Mouse (Mus musculus) limb, embryonic 11.5 days (tissue): ENCODE data around the gene Fry. TPM values are rescaled to one million over a fixed set of nuclear protein-coding genes. Genes with fewer than 3 reads are reported as not detected.
A peak's percentile ranks its signal among the peaks of the same experiment; 100 is the strongest.

ENCODE experiments used
- ATAC-seq: fragments of 200-750 bp; cut with Nextera tagmentation; 2 replicates; pipeline ENCODE4 v1.8.0; 2017; ENCODE audit warnings: low read depth; ENCODE audit not compliant: insufficient number of reproducible peaks, low FRiP score, low TSS enrichment
- DNase-seq: peaks from one replicate; pipeline ENCODE4 v3.0.0-alpha.2; 2015; ENCODE audit warnings: low spot score
- H3K27ac ChIP-seq: fragments of 300-500 bp; sonication (generic); replicated peaks from 2 replicates; pipeline ENCODE4 v1.5.1; 2014; ENCODE audit warnings: low read depth, mild to moderate bottlenecking, low read length
- H3K27me3 ChIP-seq: fragments of 300-500 bp; sonication (generic); 2 replicates; pipeline ENCODE4 v1.6.1; 2014; ENCODE audit warnings: mild to moderate bottlenecking, low read length, mixed read lengths; ENCODE audit not compliant: control insufficient read depth, insufficient read depth
- H3K36me3 ChIP-seq: fragments of 300-500 bp; sonication (generic); 2 replicates; pipeline ENCODE4 v1.6.1; 2014; ENCODE audit warnings: mild to moderate bottlenecking, low read length, moderate library complexity, mixed read lengths; ENCODE audit not compliant: control insufficient read depth, insufficient read depth
- H3K4me1 ChIP-seq: fragments of 300-500 bp; sonication (generic); 2 replicates; pipeline ENCODE4 v1.6.1; 2014; ENCODE audit warnings: low read length, mixed read lengths; ENCODE audit not compliant: control insufficient read depth, insufficient read depth
- H3K4me2 ChIP-seq: fragments of 300-500 bp; sonication (generic); 2 replicates; pipeline ENCODE4 v1.6.1; 2014; ENCODE audit warnings: low read depth, mild to moderate bottlenecking, moderate library complexity; ENCODE audit not compliant: severe bottlenecking
- H3K4me3 ChIP-seq: fragments of 300-500 bp; sonication (generic); 2 replicates; pipeline ENCODE4 v1.5.1; 2014; ENCODE audit warnings: low read depth, low read length
- H3K9ac ChIP-seq: fragments of 300-500 bp; sonication (generic); 2 replicates; pipeline ENCODE4 v1.6.1; 2014; ENCODE audit warnings: mild to moderate bottlenecking, low read length
- H3K9me3 ChIP-seq: fragments of 300-500 bp; sonication (generic); 2 replicates; pipeline ENCODE4 v1.6.1; 2016; ENCODE audit warnings: low read length; ENCODE audit not compliant: control insufficient read depth
- WGBS: fragments of 180-500 bp; shearing (Covaris S2); extraction: QIAGEN DNeasy Blood & Tissue Kit; methylation state at CpG from one replicate; pipeline ENCODE4 v1.1.7; 2014; 5-methylcytosine and 5-hydroxymethylcytosine counted together
- polyA plus RNA-seq: library from polyadenylated mRNA; unstranded; fragments of >200 nt; fragmentation: Nextera tagmentation; extraction: Ambion mirVana; gene quantifications from 2 replicates; pipeline ENCODE4 v1.2.1, GENCODE M21; 2014

The Fry gene
- polyA plus RNA-seq, 1 experiment from 2014 or later = 5.2 TPM

- DNase-seq (peak; percentile 46), ATAC-seq (no peak)
- Histone ChIP-seq H3K27me3 (no peaks in the 10 kb centered on the region), H3K4me2 (no peak overlapping the region), H3K9me3 (no peaks in the 10 kb centered on the region), H3K27ac (no peak overlapping the region), H3K4me3 (no peak overlapping the region), H3K36me3 (no peaks in the 10 kb centered on the region), H3K4me1 (no peaks in the 10 kb centered on the region), H3K9ac (no peak overlapping the region)
- WGBS = 44% methylated on average over 6 of the region's 6 CpGs
Observed at GRCm38 (mm10) chr5:150495792-150496191, 377.3 kb downstream of the Fry start.

GRCm38 (mm10) chr5:150510451-150511225, 392.2 kb downstream of the Fry start:
- ATAC-seq = no peak
- 85% methylated on average over 6 of the region's 6 CpGs for WGBS
- no peaks in the 10 kb centered on the region for H3K9me3 ChIP-seq

DNA sequence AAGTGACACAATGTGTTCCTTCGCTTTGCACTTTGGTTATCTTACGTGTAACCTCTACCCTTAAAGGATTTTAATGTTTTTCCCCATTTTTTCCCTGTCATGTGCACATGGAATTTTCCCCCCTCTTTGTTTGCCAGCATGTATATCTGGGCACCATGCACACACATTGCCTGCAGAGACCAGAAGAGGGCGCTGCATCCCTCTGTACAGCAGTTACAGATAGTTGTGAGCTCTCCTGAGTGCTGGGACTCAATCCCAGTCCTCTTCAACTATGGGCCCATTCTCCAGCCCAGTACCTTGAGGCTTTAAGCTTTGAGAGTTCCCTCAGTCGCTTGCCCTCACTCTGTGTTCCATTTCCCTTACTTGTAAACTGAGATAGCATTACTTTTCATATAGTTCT, 394.8 kb downstream of the Fry start:
- no peak overlapping the region for H3K27ac ChIP-seq
- 82% methylated on average over 4 of the region's 4 CpGs for WGBS
- no peak overlapping the region for H3K9ac ChIP-seq
- no peaks in the 10 kb centered on the region for H3K4me1 ChIP-seq
- no peaks in the 10 kb centered on the region for H3K9me3 ChIP-seq
- no peaks in the 10 kb centered on the region for H3K27me3 ChIP-seq
- no peaks in the 10 kb centered on the region for H3K36me3 ChIP-seq
- DNase-seq = no peak
- no peak overlapping the region for H3K4me3 ChIP-seq
- no peak overlapping the region for H3K4me2 ChIP-seq
- no peak for ATAC-seq

More at GRCm38 (mm10) chr5:150510451-150511225, 392.2 kb downstream of the Fry start:
- Histone ChIP-seq H3K36me3 (no peaks in the 10 kb centered on the region), H3K27me3 (no peaks in the 10 kb centered on the region), H3K27ac (no peak overlapping the region), H3K4me3 (no peak overlapping the region), H3K9ac (no peak overlapping the region), H3K4me1 (no peaks in the 10 kb centered on the region), H3K4me2 (no peak overlapping the region)
- no peak for DNase-seq

DNA sequence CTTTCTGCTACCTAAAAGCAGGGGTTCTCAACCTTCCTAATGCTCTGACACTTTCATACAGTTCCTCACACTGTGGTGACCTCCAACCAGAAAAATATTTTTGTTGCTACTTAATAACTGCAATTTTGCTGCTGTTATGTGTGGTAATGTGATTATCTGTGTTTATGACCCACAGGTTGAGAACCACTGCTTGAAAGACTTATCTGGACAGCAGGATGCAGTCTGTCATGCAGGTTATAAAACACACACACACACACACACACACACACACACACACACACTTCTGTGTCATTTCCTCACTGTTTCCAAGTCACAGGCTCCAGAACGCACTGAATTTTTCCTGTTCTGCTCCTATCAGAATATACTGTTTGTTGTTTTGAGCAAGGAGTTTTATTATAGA, 395.6 kb downstream of the Fry start:
- no peak overlapping the region for H3K4me3 ChIP-seq

GRCm38 (mm10) chr5:150518064-150518463, 399.6 kb downstream of the Fry start, which contains the start of gene Zar1l:
Zar1l (minus strand) TSS chr5:150518164.
- ATAC-seq (no peak), DNase-seq (no peak)
- no peaks in the 10 kb centered on the region for H3K4me1 ChIP-seq
- H3K9me3 ChIP-seq = no peaks in the 10 kb centered on the region
- no peak within 1 kb of the TSS for H3K4me2 ChIP-seq
- no peak within 1 kb of the TSS for H3K9ac ChIP-seq
- H3K4me3 ChIP-seq = no peak within 1 kb of the TSS
- 40% methylated on average over 4 of the region's 4 CpGs for WGBS
- no peak within 1 kb of the TSS for H3K27ac ChIP-seq
- no peaks in the 10 kb centered on the region for H3K27me3 ChIP-seq
- no peaks in the 10 kb centered on the region for H3K36me3 ChIP-seq

More for the DNA sequence above, 395.6 kb downstream of the Fry start:
- no peak for ATAC-seq
- Histone ChIP-seq H3K36me3 (no peaks in the 10 kb centered on the region), H3K27ac (no peak overlapping the region), H3K27me3 (no peaks in the 10 kb centered on the region), H3K4me2 (no peak overlapping the region), H3K4me1 (no peaks in the 10 kb centered on the region), H3K9me3 (no peaks in the 10 kb centered on the region), H3K9ac (no peak overlapping the region)
- DNase-seq = no peak
- 82% methylated on average over 1 of the region's 1 CpGs for WGBS

DNA sequence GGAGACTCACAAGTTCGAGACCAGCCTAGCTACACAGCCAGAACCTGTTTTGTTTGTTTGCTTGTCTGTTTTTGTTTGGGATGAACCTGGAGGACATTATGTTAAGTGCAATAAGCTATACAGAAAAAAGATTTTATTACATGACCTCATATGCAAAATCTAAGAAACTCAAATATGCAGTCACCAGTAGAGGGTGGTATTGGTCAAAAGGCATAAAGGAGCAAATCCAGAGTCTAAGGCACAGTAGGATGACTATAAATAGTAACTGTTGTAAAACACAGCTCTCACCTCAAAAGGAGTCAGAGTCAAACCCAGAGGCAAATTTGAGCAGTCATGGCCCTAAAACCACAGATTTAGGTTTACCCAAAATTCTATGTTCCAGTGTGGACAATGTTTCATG, 401.1 kb downstream of the Fry start:
- Histone ChIP-seq H3K36me3 (no peaks in the 10 kb centered on the region), H3K9me3 (no peaks in the 10 kb centered on the region), H3K27ac (no peak overlapping the region), H3K4me1 (peaks cover 5% of the 10 kb centered on the region; the same call in 1 of the 2 replicates), H3K9ac (no peak overlapping the region), H3K4me2 (no peak overlapping the region), H3K4me3 (no peak overlapping the region), H3K27me3 (no peaks in the 10 kb centered on the region)
- ATAC-seq = no peak
- WGBS = 84% methylated on average over 1 of the region's 1 CpGs
- no peak for DNase-seq

- H3K9me3 ChIP-seq = no peaks in the 10 kb centered on the region
- H3K4me2 ChIP-seq = peak within 1 kb of the TSS; percentile 60
- H3K9ac ChIP-seq = peak within 1 kb of the TSS; percentile 85
- DNase-seq (peak; percentile 97), ATAC-seq (peak; percentile 93)
- peak within 1 kb of the TSS; percentile 66 for H3K4me3 ChIP-seq
- peak within 1 kb of the TSS; percentile 68; the same call in 1 of the 2 replicates for H3K27ac ChIP-seq
- 6% methylated on average over 63 of the region's 63 CpGs for WGBS
- H3K4me1 ChIP-seq = peaks cover 5% of the 10 kb centered on the region; the same call in 1 of the 2 replicates
- H3K36me3 ChIP-seq = no peaks in the 10 kb centered on the region
- no peaks in the 10 kb centered on the region for H3K27me3 ChIP-seq
Observed at GRCm38 (mm10) chr5:150521937-150522866, 403.8 kb downstream of the Fry start, which contains the start of gene Brca2. Brca2 (plus strand) TSS chr5:150522630.

- Histone ChIP-seq H3K4me3 (peak overlapping the region; percentile 66), H3K9ac (peak overlapping the region; percentile 85), H3K4me2 (peak overlapping the region; percentile 60), H3K27me3 (no peaks in the 10 kb centered on the region), H3K4me1 (peaks cover 5% of the 10 kb centered on the region; the same call in 1 of the 2 replicates), H3K27ac (peak overlapping the region; percentile 68; the same call in 1 of the 2 replicates), H3K36me3 (no peaks in the 10 kb centered on the region), H3K9me3 (no peaks in the 10 kb centered on the region)
- 12% methylated on average over 11 of the region's 11 CpGs for WGBS
- no peak; the same call in none of the 2 replicates for ATAC-seq
- no peak for DNase-seq
Observed at GRCm38 (mm10) chr5:150522867-150523234, 404.4 kb downstream of the Fry start.
